Mouse (Mus musculus): ENCODE results near the gene Htr5a. TPM values are rescaled to one million over a fixed set of nuclear protein-coding genes. Genes with fewer than 3 reads are reported as not detected.

The Htr5a gene
- not detected in 2 replicates for total RNA-seq (2015; ENCODE audit: low replicate concordance)
- total RNA-seq (2017; ENCODE audit: low replicate concordance) = not detected in 2 replicates

DNA sequence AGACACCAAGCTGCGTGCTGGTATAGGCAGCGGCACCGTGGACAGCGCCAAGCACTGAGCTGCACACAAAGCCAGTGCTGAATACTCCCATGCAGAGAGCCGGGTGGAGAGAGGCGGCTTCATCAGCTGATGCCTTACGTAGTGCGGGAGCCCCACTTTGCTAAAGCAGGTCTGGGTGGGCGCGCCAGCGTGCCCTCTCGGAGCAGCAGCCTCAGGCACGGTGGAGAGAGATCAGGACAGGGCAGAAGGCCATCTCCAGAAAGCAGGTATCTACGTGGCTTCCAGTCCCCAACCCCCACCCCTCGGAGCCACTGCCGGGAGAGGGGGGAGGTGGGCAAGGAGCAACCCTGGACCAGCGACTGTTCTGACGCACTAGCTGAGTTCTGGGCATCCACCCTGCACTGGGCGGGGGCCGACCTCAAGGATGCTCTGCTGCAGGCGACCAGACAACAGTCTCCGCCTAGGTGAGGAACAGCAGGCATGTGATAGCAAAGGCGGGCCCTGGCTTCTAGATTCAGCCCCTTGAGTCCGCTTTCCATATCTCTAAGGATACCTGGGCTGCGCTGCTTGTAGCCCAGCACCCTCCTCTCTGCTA lies at the start of gene Htr5a:
TSS of gene Htr5a (plus strand) at position 449 of the 595 bp plus-strand sequence.
- 0 out of 2 replicates have a peak, but pooled peaks have one; percentile 25 for ATAC-seq (replicated peaks; ENCODE audit: low FRiP score, poor library complexity, severe bottlenecking)

- ATAC-seq (replicated peaks; ENCODE audit: low FRiP score, poor library complexity, severe bottlenecking) = no peak
Observed at GRCm38 (mm10) chr5:27792173-27792470, 49.8 kb upstream of the Htr5a start.

DNA sequence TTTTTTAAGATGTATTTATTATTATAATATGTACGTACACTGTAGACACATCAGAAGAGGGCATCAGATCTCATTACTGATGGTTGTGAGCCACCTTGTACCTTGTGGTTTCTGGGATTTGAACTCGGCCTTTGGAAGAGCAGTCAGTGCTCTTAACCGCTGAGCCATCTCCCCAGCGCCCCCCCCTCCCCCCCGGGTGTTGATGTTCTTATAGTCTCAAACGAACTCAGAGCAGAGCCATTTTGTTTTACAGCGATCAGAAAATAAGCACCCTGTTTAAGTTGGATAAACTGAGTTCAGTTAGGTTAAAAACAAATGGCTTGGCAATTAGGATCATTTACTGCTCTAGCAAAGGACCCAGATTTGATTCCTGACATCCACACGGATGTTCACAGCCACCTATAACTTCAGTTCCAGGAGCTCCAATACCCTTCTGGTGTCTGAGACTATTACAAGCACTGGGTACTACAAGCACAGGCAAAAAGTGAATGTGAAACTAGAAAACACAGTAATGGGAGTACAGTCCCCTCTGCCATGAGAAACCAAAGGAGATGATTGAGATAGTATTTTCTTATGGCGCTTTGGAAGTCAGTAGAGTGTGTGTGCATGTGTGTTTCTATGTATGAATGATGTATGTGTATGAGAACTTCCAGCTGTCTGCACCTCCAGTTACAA lies 49.3 kb upstream of the Htr5a start:
- no peak for ATAC-seq (replicated peaks; ENCODE audit: low FRiP score, poor library complexity, severe bottlenecking)

DNA sequence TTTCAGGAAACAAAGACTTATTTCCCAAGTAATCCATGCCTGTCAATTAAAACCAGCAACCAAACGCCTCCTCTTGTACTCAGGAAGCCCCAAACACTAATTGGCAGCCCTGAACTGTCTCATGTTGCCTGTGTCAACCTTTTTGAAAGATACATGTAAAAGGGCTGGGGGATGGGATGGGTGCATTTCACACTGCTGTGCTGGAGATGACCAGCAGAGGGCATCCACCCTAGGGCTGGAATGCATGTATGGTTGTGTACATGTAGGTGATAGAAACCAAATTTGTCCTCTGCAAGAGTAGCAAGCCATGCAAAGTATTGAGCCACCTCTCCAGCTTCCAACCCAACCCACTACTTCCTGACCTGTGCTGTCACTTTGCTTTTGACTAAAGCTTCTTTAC lies 48.0 kb upstream of the Htr5a start:
- 0 out of 2 replicates have a peak, but pooled peaks have one; percentile 36 for ATAC-seq (replicated peaks; ENCODE audit: low FRiP score, poor library complexity, severe bottlenecking)

DNA sequence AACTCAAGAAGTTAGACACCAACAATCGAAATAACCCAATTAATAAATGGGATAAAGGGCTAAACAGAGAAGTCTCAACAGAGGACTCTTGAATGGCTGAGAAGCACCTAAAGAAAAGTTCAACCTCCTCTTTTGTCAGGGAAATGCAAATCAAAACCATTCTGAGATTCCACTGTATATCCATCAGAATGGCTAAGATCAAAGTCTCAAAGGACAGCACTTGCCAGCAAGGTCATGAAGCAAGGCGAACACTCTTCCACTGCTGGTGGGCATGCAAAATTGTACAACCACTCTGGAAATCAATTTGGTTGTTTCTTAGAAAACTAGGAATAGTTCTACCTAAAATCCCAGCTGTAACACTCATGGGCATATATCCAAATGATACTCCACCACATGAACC lies 27.7 kb upstream of the Htr5a start:
- ATAC-seq (replicated peaks; ENCODE audit: low FRiP score, poor library complexity, severe bottlenecking) = no peak

- ATAC-seq (replicated peaks; ENCODE audit: low FRiP score, poor library complexity, severe bottlenecking) = no peak
Observed at GRCm38 (mm10) chr5:27818840-27819672, 22.9 kb upstream of the Htr5a start.

GRCm38 (mm10) chr5:27821161-27821560 lies 20.8 kb upstream of the Htr5a start:
- ATAC-seq (replicated peaks; ENCODE audit: low FRiP score, poor library complexity, severe bottlenecking) = no peak

- no peak for ATAC-seq (replicated peaks; ENCODE audit: low FRiP score, poor library complexity, severe bottlenecking)
Observed at GRCm38 (mm10) chr5:27827971-27828370, 14.0 kb upstream of the Htr5a start.

GRCm38 (mm10) chr5:27835096-27835495 lies 6.9 kb upstream of the Htr5a start:
- ATAC-seq (replicated peaks; ENCODE audit: low FRiP score, poor library complexity, severe bottlenecking) = no peak

DNA sequence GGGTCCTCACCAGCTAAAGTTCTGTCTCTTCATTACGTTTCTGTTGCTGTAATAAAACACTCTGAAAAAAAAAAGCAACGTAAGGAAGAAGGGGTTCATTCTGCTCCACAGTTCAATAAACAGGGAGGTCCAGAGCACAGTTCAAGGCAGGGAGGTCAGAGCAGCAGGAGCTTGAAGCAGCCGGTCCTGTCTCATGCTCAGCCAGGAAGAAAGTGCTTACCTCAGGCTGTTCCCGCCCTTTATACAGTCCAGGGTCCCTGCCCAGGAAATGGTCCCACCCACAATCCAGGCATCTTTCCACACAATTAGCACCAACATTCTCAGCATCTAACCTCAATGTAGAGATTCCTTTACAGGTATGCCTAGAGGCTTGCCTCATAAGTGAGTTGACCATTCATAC lies 3.9 kb upstream of the Htr5a start:
- no peak for ATAC-seq (replicated peaks; ENCODE audit: low FRiP score, poor library complexity, severe bottlenecking)

DNA sequence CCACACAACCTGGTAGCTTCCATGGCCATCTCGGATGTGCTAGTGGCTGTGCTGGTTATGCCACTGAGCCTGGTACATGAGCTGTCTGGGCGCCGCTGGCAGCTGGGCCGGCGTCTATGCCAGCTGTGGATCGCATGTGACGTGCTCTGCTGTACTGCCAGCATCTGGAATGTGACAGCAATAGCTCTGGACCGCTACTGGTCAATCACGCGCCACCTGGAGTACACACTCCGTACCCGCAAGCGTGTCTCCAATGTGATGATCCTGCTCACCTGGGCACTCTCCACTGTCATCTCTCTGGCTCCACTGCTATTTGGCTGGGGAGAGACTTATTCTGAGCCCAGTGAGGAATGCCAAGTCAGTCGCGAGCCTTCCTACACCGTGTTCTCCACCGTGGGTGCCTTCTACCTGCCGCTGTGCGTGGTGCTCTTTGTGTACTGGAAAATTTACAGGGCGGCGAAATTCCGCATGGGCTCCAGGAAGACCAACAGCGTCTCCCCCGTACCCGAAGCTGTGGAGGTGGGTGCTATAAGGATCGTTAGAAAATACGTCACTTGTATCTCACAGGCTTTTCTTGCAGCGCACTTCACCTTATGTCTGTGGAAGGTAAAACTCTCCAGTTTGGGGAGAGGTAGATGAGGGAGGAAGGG lies 847 bp downstream of the Htr5a start:
- no peak for ATAC-seq (replicated peaks; ENCODE audit: low FRiP score, poor library complexity, severe bottlenecking)

- no peak for ATAC-seq (replicated peaks; ENCODE audit: low FRiP score, poor library complexity, severe bottlenecking)
Observed at GRCm38 (mm10) chr5:27846979-27847378, 5.0 kb downstream of the Htr5a start.

- ATAC-seq (replicated peaks; ENCODE audit: low FRiP score, poor library complexity, severe bottlenecking) = no peak
Observed at GRCm38 (mm10) chr5:27854290-27854689, 12.3 kb downstream of the Htr5a start.

DNA sequence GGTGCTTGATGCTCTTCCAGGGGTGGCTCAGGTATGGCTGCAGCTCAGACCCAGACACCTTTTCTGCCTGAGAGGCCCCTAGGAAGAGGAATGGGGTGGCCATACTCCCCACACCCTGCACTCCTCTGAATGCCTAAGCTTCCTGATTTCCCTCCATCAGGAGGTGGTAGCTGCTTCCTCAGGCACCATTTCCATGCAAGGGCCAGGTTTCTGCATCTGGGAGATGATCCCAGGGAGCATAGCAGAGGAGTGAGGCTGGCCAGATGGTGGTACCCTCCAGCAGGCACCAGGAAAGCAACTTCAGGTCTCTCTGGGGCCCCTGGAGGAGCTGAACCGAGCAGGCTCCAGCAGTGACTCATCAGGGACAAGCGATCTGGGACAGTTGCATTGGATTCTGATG lies 13.8 kb downstream of the Htr5a start:
- ATAC-seq (replicated peaks; ENCODE audit: low FRiP score, poor library complexity, severe bottlenecking) = no peak

GRCm38 (mm10) chr5:27873240-27874082 lies 31.5 kb downstream of the Htr5a start:
- no peak for ATAC-seq (replicated peaks; ENCODE audit: low FRiP score, poor library complexity, severe bottlenecking)

DNA sequence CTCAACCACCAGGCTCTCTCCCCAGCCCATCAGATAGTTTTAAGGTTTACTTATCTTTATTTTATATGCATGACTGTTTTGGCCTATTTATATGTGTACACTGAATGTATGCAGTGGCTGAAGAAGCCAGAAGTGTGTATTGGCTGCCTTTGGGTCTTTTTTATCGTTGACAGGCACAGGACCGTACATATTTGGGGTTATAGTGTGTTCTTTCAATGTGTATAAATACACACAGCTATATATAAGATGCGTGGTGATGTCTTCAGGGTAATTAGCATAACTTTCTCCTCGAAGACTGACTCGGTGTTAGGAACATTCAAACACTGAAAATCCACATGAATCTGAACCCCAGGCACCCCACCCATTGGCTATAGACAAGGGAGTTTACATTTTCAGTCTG lies 32.3 kb downstream of the Htr5a start:
- no peak for ATAC-seq (replicated peaks; ENCODE audit: low FRiP score, poor library complexity, severe bottlenecking)

DNA sequence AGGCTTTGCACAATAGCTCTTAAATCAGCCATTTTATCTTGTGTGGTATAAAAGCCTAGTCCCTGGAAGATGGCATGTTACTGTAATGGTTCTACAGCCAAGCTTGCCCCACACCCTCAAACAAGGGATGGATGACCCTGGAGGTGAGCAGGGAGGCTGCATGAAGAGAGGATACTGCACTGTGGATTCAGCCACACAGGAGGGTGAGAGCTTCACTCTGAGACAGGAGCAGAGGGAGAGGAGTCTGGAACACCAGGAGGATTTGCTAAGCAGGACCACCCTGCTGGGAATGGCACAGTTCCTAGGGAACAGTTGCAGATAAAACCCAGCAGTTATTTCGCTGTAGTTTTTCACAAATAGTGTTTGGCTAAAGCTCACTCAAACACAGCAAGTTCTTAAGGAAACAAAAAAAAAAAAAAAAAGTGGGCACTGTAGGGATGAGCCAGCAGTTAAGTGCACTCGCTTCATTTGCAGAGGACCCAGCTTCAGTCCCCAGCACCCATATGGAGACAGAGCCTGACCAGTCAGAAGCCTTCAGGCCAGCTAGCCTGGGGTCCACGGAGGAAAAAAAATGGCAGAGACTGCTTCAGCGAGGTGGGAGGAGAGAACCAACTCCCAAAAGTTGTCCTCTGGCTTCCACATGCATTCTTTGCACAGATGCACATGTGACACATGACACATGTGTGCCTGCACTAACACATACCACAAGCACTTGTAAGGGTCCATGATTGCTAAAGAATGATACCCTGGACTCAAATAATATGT lies 33.6 kb downstream of the Htr5a start:
- ATAC-seq (replicated peaks; ENCODE audit: low FRiP score, poor library complexity, severe bottlenecking) = no peak

GRCm38 (mm10) chr5:27878356-27878755 lies 36.4 kb downstream of the Htr5a start:
- ATAC-seq (replicated peaks; ENCODE audit: low FRiP score, poor library complexity, severe bottlenecking) = no peak

DNA sequence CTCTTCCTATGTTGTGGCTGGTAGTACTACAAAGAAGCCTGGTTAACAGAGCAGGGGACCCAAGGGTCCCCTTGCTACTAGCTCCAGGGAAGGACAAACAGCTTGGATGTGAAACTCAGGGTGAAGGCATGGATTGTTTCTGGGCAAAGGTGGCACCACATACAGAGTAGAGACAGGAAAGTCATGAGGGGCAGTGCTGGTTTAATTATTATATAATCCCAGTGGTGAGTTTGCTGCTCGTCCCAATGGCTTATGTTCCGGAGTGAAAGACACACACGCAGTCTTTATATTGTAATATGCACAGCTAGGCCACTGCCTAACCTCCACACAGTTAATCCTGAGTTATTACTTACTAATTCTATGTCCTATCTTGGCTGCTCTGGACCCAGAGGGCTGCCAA lies 37.8 kb downstream of the Htr5a start:
- no peak for ATAC-seq (replicated peaks; ENCODE audit: low FRiP score, poor library complexity, severe bottlenecking)

All from erythroid progenitor cell, adult 5-6 weeks (primary cell).